Mouse (Mus musculus): Measurements from ENCODE around the gene Cdk11b. TPM values are rescaled to one million over a fixed set of nuclear protein-coding genes. Genes with fewer than 3 reads are reported as not detected.
A peak's percentile ranks its signal among the peaks of the same experiment; 100 is the strongest.

Gene Cdk11b
- polyA plus RNA-seq, 1 experiment = 51.4 TPM

- TF ChIP-seq CTCF (IDR thresholded peaks at IDR 0.05; ENCODE audit: extremely low read depth, insufficient read length, insufficient replicate concordance, low read depth, low read length) (peak; percentile 88; the same call in 1 of the 2 replicates), POLR2A (IDR thresholded peaks at IDR 0.05; ENCODE audit: low read depth, low read length) (no peak)
These were observed 44.2 kb upstream of the Cdk11b start for GRCm38 (mm10) chr4:155580420-155580819.

DNA sequence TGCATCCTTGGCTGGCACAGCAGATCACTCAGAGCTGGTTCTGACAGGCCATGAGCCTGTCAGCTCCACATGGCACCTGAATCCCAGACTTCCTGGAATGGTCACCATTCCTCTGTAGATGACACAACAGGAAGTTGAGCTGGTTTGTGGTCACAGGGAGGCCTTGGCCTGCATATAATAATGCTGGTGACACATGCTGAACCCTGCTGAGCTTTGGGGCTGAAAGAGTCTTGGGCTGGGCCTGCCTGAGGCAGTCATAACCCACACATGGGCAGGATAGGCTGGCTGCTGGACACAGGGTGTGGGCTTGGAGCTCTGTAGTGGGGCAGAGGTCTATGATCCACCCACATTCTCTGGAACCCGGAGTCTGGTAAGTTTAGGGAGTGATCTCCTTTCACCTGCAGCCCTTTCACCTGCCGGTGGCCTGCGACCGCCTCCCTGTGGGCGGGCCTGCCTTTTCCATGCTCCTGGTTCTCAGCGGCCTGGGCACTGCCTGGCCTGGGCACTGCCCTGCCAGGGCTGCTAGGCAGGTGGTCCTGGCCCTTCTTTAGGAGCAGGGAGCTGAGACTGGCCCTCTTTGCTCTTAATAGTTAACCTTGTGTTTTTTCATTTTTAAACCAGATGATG, 42.3 kb upstream of the Cdk11b start:
- WGBS = 39% methylated on average over 6 of the region's 6 CpGs
- TF ChIP-seq POLR2A (IDR thresholded peaks at IDR 0.05; ENCODE audit: low read depth, low read length) = no peak
- TF ChIP-seq CTCF (IDR thresholded peaks at IDR 0.05; ENCODE audit: extremely low read depth, insufficient read length, insufficient replicate concordance, low read depth, low read length) = 0 out of 2 replicates have a peak, but pooled peaks have one; percentile 17
- H3K27ac ChIP-seq (ENCODE audit: insufficient read depth, low read depth, low read length) = peak overlapping the region; percentile 46
- no peaks in the 10 kb centered on the region for H3K27me3 ChIP-seq (ENCODE audit: control insufficient read depth, insufficient read depth, low read length)
- no peak overlapping the region for H3K4me3 ChIP-seq (ENCODE audit: low read depth, low read length)
- peaks cover 69% of the 10 kb centered on the region for H3K36me3 ChIP-seq (ENCODE audit: control insufficient read depth, insufficient read depth, low read length)
- peaks cover 8% of the 10 kb centered on the region for H3K4me1 ChIP-seq (ENCODE audit: control insufficient read depth, insufficient read depth, insufficient read length, low read length)

More at GRCm38 (mm10) chr4:155580420-155580819, 44.2 kb upstream of the Cdk11b start:
- peaks cover 8% of the 10 kb centered on the region for H3K4me1 ChIP-seq (ENCODE audit: control insufficient read depth, insufficient read depth, insufficient read length, low read length)
- peaks cover 55% of the 10 kb centered on the region for H3K36me3 ChIP-seq (ENCODE audit: control insufficient read depth, insufficient read depth, low read length)
- 28% methylated on average over 1 of the region's 1 CpGs for WGBS
- no peak overlapping the region for H3K27ac ChIP-seq (ENCODE audit: insufficient read depth, low read depth, low read length)
- H3K27me3 ChIP-seq (ENCODE audit: control insufficient read depth, insufficient read depth, low read length) = no peaks in the 10 kb centered on the region
- H3K4me3 ChIP-seq (ENCODE audit: low read depth, low read length) = no peak overlapping the region

GRCm38 (mm10) chr4:155589356-155589755, 35.3 kb upstream of the Cdk11b start:
- no peak for TF ChIP-seq POLR2A (IDR thresholded peaks at IDR 0.05; ENCODE audit: low read depth, low read length)
- TF ChIP-seq CTCF (IDR thresholded peaks at IDR 0.05; ENCODE audit: extremely low read depth, insufficient read length, insufficient replicate concordance, low read depth, low read length) = no peak
- H3K4me3 ChIP-seq (ENCODE audit: low read depth, low read length) = no peak overlapping the region
- H3K27me3 ChIP-seq (ENCODE audit: control insufficient read depth, insufficient read depth, low read length) = no peaks in the 10 kb centered on the region
- H3K36me3 ChIP-seq (ENCODE audit: control insufficient read depth, insufficient read depth, low read length) = peaks cover 62% of the 10 kb centered on the region
- no peaks in the 10 kb centered on the region for H3K4me1 ChIP-seq (ENCODE audit: control insufficient read depth, insufficient read depth, insufficient read length, low read length)
- H3K27ac ChIP-seq (ENCODE audit: insufficient read depth, low read depth, low read length) = no peak overlapping the region
- 93% methylated on average over 5 of the region's 5 CpGs for WGBS

GRCm38 (mm10) chr4:155591012-155591719, 33.5 kb upstream of the Cdk11b start:
- H3K4me1 ChIP-seq (ENCODE audit: control insufficient read depth, insufficient read depth, insufficient read length, low read length) = no peaks in the 10 kb centered on the region
- WGBS = 56% methylated on average over 7 of the region's 7 CpGs
- no peak overlapping the region for H3K4me3 ChIP-seq (ENCODE audit: low read depth, low read length)

GRCm38 (mm10) chr4:155593780-155594179, 30.9 kb upstream of the Cdk11b start:
- Histone ChIP-seq H3K4me3 (ENCODE audit: low read depth, low read length) (no peak overlapping the region), H3K27me3 (ENCODE audit: control insufficient read depth, insufficient read depth, low read length) (no peaks in the 10 kb centered on the region), H3K36me3 (ENCODE audit: control insufficient read depth, insufficient read depth, low read length) (peaks cover 22% of the 10 kb centered on the region), H3K4me1 (ENCODE audit: control insufficient read depth, insufficient read depth, insufficient read length, low read length) (no peaks in the 10 kb centered on the region), H3K27ac (ENCODE audit: insufficient read depth, low read depth, low read length) (no peak overlapping the region)
- TF ChIP-seq CTCF (IDR thresholded peaks at IDR 0.05; ENCODE audit: extremely low read depth, insufficient read length, insufficient replicate concordance, low read depth, low read length) = no peak
- no peak for TF ChIP-seq POLR2A (IDR thresholded peaks at IDR 0.05; ENCODE audit: low read depth, low read length)
- 9% methylated on average over 1 of the region's 1 CpGs for WGBS

More at GRCm38 (mm10) chr4:155591012-155591719, 33.5 kb upstream of the Cdk11b start:
- Histone ChIP-seq H3K27me3 (ENCODE audit: control insufficient read depth, insufficient read depth, low read length) (no peaks in the 10 kb centered on the region), H3K27ac (ENCODE audit: insufficient read depth, low read depth, low read length) (no peak overlapping the region), H3K36me3 (ENCODE audit: control insufficient read depth, insufficient read depth, low read length) (peaks cover 45% of the 10 kb centered on the region)
- TF ChIP-seq POLR2A (IDR thresholded peaks at IDR 0.05; ENCODE audit: low read depth, low read length) (no peak), CTCF (IDR thresholded peaks at IDR 0.05; ENCODE audit: extremely low read depth, insufficient read length, insufficient replicate concordance, low read depth, low read length) (no peak)

- peaks cover 4% of the 10 kb centered on the region; the same call in 1 of the 2 replicates for H3K36me3 ChIP-seq (ENCODE audit: control insufficient read depth, insufficient read depth, low read length)
- no peak overlapping the region for H3K27ac ChIP-seq (ENCODE audit: insufficient read depth, low read depth, low read length)
- H3K27me3 ChIP-seq (ENCODE audit: control insufficient read depth, insufficient read depth, low read length) = no peaks in the 10 kb centered on the region
- no peaks in the 10 kb centered on the region for H3K4me1 ChIP-seq (ENCODE audit: control insufficient read depth, insufficient read depth, insufficient read length, low read length)
- no peak overlapping the region for H3K4me3 ChIP-seq (ENCODE audit: low read depth, low read length)
- 62% methylated on average over 3 of the region's 3 CpGs for WGBS
- TF ChIP-seq POLR2A (IDR thresholded peaks at IDR 0.05; ENCODE audit: low read depth, low read length) (no peak), CTCF (IDR thresholded peaks at IDR 0.05; ENCODE audit: extremely low read depth, insufficient read length, insufficient replicate concordance, low read depth, low read length) (no peak)
These were observed 28.9 kb upstream of the Cdk11b start for GRCm38 (mm10) chr4:155595777-155596176.

- Histone ChIP-seq H3K4me1 (ENCODE audit: control insufficient read depth, insufficient read depth, insufficient read length, low read length) (no peaks in the 10 kb centered on the region), H3K27me3 (ENCODE audit: control insufficient read depth, insufficient read depth, low read length) (no peaks in the 10 kb centered on the region), H3K36me3 (ENCODE audit: control insufficient read depth, insufficient read depth, low read length) (no peaks in the 10 kb centered on the region), H3K27ac (ENCODE audit: insufficient read depth, low read depth, low read length) (no peak overlapping the region), H3K4me3 (ENCODE audit: low read depth, low read length) (no peak overlapping the region)
- WGBS = 71% methylated on average over 5 of the region's 5 CpGs
- TF ChIP-seq POLR2A (IDR thresholded peaks at IDR 0.05; ENCODE audit: low read depth, low read length) (no peak), CTCF (IDR thresholded peaks at IDR 0.05; ENCODE audit: extremely low read depth, insufficient read length, insufficient replicate concordance, low read depth, low read length) (no peak)
These were observed 28.0 kb upstream of the Cdk11b start for GRCm38 (mm10) chr4:155596606-155597005.

Measured in small intestine, adult 2 months (tissue).